Mouse (Mus musculus): Measurements from ENCODE around the gene Art3.
A peak's percentile ranks its signal among the peaks of the same experiment; 100 is the strongest.

DNA sequence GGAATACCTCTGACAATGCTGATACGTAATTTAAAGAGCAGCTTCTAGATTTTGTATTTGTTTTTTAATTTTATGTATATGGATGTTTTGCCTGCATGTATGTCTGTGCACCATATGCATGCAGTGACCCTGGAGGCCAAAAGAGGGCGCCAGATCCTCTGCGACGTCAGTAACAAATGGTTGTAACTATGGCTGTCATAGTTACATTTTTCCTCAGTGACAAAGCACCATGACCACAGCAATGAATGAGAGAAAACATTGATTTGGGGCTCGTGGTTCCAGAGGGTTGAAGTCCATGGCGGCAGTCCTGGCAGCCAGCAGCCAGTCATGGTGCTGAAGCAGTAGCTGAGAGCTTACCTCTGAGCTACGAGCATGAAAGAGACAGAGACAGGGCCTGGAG lies 53.2 kb downstream of the Art3 start:
- TF ChIP-seq MAX (IDR thresholded peaks at IDR 0.05) (no peak), CTCF (IDR thresholded peaks at IDR 0.05; ENCODE audit: control insufficient read depth, insufficient read depth, insufficient read length) (peak; percentile 27), FOSL1 (IDR thresholded peaks at IDR 0.05; ENCODE audit: insufficient read depth, low read length, poor library complexity, severe bottlenecking) (no peak), MYOD1 (IDR thresholded peaks at IDR 0.05; ENCODE audit: control insufficient read depth, insufficient read length, low read depth) (no peak), USF1 (IDR thresholded peaks at IDR 0.05; ENCODE audit: low read depth) (no peak), CEBPB (IDR thresholded peaks at IDR 0.05; ENCODE audit: low read depth) (no peak), MYOG (IDR thresholded peaks at IDR 0.05; ENCODE audit: control insufficient read depth, extremely low read depth, insufficient read length) (no peak)

Data from C2C12 (cell line).